Mouse (Mus musculus) naive thymus-derived CD4-positive, alpha-beta T cell, adult 2 months (primary cell): ENCODE measurements around the gene 4930595M18Rik.

ENCODE experiments used
- DNase-seq: peaks from one replicate; pipeline ENCODE4 v3.0.0-alpha.2; 2011; ENCODE audit warnings: low read depth

The 4930595M18Rik gene

GRCm38 (mm10) chrX:81458021-81458420 is at the start of gene 4930595M18Rik:
4930595M18Rik (minus strand) TSS chrX:81458121.
- DNase-seq: no peak

GRCm38 (mm10) chrX:81472500-81472899 is 14.6 kb upstream of the 4930595M18Rik start:
- no peak for DNase-seq
